Mouse (Mus musculus): ENCODE data around the gene Frzb.
"Not testable (repeated sequence)": the region's sequence is repeated elsewhere in the genome, so short reads cannot be mapped to it uniquely, and the experiment has no call there.

Frzb gene

GRCm38 (mm10) chr2:80447291-80447791 lies at the start of gene Frzb:
Gene Frzb, minus strand, starts transcription at chr2:80447625.
- peak; percentile 36 for DNase-seq

GRCm38 (mm10) chr2:80495304-80495703 lies 47.9 kb upstream of the Frzb start:
- not testable (repeated sequence) for DNase-seq

- no peak for DNase-seq
Observed at GRCm38 (mm10) chr2:80486851-80487250, 39.4 kb upstream of the Frzb start.

GRCm38 (mm10) chr2:80484951-80485350 lies 37.5 kb upstream of the Frzb start:
- peak; percentile 53 for DNase-seq

DNA sequence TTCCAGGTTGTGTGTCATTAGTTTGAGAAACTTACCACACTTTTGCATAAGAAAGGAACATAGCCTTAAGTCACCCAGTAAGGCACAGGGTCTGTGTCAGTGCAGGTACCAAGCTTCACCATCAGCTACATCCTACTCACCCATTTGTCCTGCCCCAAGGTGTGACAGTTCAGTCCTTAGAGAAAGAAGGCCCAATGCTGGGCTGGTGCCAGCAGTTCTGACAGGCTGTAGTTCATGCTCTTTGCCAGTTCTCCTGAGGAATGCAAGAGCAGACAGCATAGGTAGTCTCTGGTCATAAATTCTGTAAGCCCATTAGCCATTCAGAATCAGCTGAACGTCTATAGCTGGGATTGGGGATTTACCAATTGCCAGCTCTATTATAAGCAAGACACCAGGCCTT lies 28.4 kb upstream of the Frzb start:
- DNase-seq, result no peak

DNA sequence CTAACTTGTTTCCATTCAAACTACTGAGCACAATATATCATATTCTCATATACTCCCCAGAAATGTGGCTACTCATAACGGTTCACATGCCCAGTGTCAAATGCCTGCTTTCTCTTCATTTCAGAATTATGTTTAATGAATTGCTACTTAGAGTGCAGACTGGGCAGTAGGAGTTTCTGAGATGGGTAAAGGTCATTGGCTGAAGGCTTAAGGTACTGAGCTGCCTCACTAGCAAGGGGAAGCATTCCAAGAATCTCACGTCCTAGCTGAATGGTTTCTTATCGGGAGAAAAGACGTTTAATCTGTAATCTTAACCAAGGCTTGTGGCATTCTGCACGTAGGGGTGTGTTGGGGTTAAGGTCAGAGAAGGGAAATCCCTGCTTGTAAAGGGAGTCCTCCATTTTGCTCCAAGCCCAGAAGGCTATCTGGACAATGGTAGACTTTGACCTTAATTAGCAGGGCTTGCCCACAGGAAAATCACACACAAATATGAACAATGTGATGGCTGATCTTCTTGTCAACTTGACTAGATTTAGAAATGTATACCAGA lies 26.9 kb upstream of the Frzb start:
- no peak for DNase-seq

GRCm38 (mm10) chr2:80465991-80466821 lies 18.8 kb upstream of the Frzb start:
- DNase-seq, result no peak

DNA sequence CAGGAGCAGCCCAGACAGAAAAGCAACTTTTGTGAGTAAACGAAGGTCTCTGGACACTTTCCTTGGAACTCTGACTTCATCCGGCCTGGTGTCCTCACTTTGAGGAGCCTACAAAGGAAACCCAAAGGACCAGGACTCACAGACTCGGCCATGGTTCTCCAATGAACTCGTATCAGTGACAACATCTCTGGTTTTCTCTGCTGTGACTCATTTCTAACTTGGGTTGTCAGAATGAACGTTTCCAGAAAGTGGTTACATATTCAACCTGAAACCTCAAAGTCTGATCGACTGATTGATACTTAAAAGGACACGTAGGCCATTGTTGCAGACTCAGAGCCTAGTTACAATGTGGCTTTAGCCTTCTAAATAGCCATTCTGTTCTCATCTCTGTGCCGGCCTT lies 14.4 kb upstream of the Frzb start:
- no peak for DNase-seq

DNA sequence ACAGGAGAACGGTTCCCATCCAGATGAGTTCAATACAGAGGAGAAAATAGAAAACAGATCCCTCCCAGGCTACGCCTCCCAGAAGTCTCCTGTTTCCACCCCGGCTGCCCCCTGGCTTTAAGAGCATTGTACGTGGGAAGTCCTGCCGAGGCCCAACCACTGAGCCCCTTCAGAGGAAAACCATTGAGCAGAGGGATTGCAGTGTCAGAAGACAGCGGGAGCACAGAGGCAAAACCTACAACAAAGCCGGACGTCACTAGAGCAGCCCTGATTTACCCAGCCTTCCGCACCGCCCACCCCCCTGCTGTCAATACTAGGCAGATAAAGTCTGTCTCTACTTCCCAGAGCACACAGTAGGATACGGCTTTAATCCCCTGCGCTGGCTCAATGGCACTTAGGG lies 806 bp upstream of the Frzb start:
- DNase-seq, result peak; percentile 6

- peak; percentile 46 for DNase-seq
Observed at GRCm38 (mm10) chr2:80446308-80447151, 895 bp downstream of the Frzb start.

GRCm38 (mm10) chr2:80445926-80446307 lies 1.5 kb downstream of the Frzb start:
- DNase-seq, result no peak

DNA sequence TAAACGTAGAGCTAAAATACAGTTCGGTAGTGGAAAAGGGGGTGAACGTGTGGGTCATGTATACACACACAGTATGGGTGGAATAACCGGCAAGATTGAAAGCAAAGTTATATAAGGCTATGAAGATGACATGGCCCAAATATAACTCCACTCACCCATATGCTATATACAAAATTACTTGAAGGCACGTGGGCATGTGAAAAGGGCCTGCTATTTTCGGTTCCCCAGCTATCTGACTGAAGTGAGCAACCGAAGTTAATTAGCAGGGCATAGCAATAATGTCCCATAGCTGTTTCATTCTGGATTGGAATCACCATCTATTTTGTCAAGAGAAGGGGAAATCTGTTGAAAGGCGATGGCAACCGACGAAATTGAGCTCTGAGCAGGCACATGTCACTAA lies 1.9 kb downstream of the Frzb start:
- no peak for DNase-seq

- no peak for DNase-seq
Observed at GRCm38 (mm10) chr2:80444418-80445365, 2.7 kb downstream of the Frzb start.

DNA sequence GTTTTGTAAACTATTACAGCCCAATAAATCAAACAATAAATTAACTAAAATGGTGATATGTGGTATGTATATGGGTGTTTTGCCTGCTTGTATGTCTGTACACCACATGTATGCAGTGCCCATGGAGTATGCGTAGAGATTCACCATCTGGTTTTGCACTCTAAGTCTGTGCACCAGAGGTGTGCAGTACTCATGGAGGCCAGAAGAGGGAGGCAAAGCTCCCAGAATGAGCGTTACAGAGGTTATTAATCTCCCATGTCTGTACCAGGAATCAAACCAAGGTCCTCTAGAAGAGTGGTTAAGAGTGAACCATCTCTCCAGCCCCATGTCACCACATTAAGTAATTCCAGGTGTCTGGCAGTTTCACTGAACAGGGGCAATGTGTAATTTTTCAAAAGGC lies 3.5 kb downstream of the Frzb start:
- DNase-seq, result no peak

DNA sequence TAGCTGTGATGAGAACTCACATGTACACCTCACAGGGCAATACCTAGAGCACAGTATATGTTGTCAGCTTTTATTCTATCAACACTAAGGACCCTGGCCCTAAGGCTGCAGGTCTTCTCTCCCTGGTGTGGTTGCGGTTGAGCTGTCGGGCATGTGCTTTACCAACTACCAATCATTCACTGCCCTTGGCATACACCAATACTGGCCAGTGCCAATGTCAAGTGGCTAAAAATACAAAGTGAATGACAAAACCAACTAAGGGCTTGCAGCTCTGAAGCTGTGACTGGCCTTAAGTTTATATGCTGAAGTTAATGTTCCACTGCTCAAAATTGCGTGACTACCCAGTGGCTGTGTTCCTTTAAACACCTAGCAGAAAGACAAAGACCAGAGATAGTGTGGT lies 6.0 kb downstream of the Frzb start:
- DNase-seq, result no peak

DNA sequence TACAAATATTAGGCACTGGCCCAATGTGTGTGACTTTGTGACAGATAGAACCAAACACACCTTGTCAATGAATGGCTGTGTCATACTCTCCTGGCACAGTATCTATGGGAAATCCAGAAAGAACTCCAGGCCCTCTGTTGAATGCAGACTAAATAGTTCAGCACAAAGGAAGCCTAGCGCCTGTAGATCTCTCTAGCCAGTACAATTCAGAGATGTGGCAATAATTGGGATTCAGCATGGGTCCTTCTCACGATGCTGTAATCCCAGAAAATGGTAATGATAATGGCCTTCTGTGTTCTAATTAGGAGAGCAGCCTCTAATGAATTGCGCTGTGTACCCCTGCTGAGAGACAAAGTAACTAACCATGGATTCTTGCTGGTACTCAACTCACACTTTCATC lies 8.6 kb downstream of the Frzb start:
- no peak for DNase-seq

DNA sequence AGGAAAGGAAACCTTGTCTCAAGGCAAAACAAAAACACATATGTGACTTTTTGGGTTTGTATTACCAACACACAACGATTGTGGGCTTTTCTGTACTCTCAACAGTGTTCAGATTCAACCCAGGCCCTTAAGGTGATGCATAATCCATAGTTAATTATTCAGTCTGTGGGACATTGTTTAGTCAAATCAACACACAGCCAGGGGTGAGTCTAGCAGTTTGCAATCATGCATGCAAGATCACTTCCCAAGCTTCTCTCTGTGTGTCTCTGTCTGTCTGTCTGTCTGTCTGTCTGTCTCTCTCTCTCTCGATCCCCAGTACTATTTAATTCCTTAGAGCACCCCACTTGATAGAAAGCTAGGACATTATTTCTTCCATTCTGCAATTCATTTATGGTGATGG lies 10.0 kb downstream of the Frzb start:
- no peak for DNase-seq

DNA sequence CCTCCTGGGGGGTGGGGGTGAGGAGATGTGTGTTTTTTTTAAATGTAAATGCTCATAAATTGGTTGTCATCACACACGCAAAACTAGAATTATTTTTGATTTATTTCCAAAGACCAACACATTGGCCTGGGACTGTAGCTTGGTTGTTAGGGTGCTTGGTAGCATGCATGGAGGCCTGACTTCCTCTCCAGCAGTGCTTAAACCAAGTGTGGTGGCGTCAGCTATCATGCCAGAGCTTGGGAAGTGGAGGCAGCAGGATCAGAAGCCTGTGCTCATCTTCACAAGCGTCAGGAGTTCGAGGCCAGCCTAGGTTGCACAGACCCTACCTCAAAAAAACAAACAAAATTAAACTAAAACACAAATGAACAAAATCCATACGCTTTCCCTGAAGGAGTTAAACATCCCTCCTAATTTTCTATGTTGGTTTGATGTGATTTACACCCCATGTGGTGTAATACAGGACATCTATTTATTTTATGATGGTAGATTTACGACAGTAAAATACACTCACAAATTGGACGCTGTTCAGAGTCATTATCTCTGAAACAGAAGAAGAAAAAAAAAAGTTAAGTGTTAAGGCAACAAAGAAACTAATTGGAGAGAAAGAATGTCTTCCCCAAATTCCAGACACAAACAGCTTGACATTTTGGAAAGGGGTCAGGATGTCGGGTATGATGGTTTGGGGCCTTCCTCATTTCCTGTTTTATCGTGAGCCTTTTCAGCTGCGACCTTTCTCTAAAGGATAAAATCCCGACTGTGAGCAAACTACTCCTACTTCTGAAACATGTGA lies 12.4 kb downstream of the Frzb start:
- no peak for DNase-seq

DNA sequence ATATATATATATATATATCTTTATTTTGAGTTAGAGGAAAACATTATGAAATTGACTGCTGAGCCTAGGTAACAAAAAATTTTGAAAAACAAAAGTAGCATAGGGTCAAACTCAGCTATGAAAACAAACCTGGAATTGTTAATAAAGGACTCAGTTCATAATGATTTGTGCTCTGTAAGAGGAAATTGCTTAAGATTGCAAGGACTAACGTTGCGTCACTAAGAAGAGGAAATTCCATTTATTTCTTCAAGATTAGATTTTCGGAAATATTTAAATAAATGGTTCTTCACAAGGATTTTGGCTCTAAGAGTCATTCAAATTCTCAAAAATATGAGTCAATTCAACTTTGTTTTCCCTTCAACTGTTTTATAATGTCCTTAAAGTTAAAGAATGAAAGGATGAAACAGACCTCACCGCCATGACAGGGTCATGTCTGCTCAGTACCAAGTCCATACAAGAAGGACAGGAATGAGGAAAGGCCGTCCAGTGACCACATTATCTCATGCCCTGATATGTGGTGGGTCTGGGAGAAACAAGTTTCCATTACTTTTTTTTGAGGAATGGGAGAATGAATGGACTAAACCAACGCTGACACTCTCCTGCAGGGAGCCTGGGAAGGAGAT lies 14.1 kb downstream of the Frzb start:
- no peak for DNase-seq

GRCm38 (mm10) chr2:80430357-80431053 lies 16.9 kb downstream of the Frzb start:
- no peak for DNase-seq

Data from cerebellum, adult 11 months (tissue).